Comparison of ENCODE assay signal across 9 mouse cellular contexts in the genomic region with DNA sequence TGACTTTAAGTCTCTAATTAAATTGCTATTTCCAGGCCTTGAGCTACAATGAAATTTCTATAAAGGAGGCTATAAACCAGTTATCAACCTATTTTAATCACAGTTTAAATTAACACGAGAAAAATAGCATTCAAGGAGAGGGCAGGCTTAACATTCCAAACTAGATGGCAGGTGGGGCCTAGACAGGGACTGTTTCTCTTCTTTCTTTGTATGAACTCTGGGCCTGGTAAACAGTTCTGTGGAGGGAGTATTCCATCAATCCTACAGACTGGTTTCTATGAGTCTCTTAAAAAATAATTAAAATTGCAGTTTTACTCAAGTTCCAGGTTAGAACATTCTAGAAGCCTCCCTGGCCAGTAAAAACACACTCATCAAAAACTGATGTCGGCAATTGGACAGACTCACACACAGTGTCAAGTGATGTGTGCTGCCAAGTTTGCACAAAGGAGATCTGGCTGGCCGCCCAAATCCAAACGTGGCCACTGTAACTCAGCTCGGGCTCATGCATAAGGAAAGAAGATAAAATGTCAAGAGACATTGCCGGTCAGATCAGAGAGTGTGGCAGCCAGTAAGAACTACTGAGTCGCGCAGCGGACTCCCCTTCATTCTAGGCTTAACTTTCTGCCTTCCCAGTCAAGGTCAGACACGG.
A peak's percentile ranks its signal among the peaks of the same experiment; 100 is the strongest.
DNase-seq lines count a peak whose midpoint lies in the region; ATAC-seq and TF ChIP-seq lines count a peak whose summit lies in the region.
"Had no signal": no experiment of that assay in that cellular context is flagged by ENCODE, and none has a peak within 500 bp of the region (broad histone marks: within the 10 kb centered on the region; RNA-seq: fewer than 3 reads in every experiment).

No protein-coding gene starts in this region.

- no peak for TF ChIP-seq EP300 in liver, postnatal 0 days (IDR thresholded peaks at IDR 0.05; ENCODE audit: low read depth)
- no peak for TF ChIP-seq EP300 in stomach, postnatal 0 days (optimal IDR thresholded peaks at IDR 0.05)

- no peaks in the 10 kb centered on the region for H3K9me3 ChIP-seq in liver, postnatal 0 days (ENCODE audit: low read length)
- H3K9me3 ChIP-seq in stomach, postnatal 0 days (ENCODE audit: control insufficient read depth, low read length): no peaks in the 10 kb centered on the region
- H3K9me3 ChIP-seq: midbrain, embryonic 12.5 days had no signal

- H3K27ac ChIP-seq in liver, postnatal 0 days (ENCODE audit: low read depth): no peak overlapping the region
- no peak overlapping the region for H3K27ac ChIP-seq in stomach, postnatal 0 days (replicated peaks)
- H3K27ac ChIP-seq: midbrain, embryonic 12.5 days had no signal

- peak; percentile 3 for DNase-seq in liver
- no peak for DNase-seq in liver, postnatal 0 days
- peak; percentile 36 to 39 for DNase-seq in cerebellum, adult 18-20 months
- DNase-seq in heart, adult 8-10 months (ENCODE audit: low spot score): peak; percentile 70
- DNase-seq in lung, adult 18-20 months: peak; percentile 18 to 19
- peak; percentile 18 for DNase-seq in stomach, postnatal 0 days (ENCODE audit: low spot score)
- DNase-seq in layer of hippocampus, adult 11-12 months (ENCODE audit: low spot score): no peak
- no peak for DNase-seq in frontal cortex, postnatal 36 days (ENCODE audit: low spot score in 2 of 2)

- no peaks in the 10 kb centered on the region for H3K4me1 ChIP-seq in liver, postnatal 0 days (ENCODE audit: insufficient read depth)
- H3K4me1 ChIP-seq in stomach, postnatal 0 days (replicated peaks; ENCODE audit: control insufficient read depth, insufficient read depth): no peaks in the 10 kb centered on the region
- H3K4me1 ChIP-seq: midbrain, embryonic 12.5 days had no signal

- no peak for TF ChIP-seq CTCF in liver, postnatal 0 days (IDR thresholded peaks at IDR 0.05; ENCODE audit: low read depth)
- TF ChIP-seq CTCF in stomach, postnatal 0 days (IDR thresholded peaks at IDR 0.05; ENCODE audit: low read depth): no peak

- H3K27me3 ChIP-seq in liver, postnatal 0 days (ENCODE audit: insufficient read depth, low read length): no peaks in the 10 kb centered on the region
- no peaks in the 10 kb centered on the region for H3K27me3 ChIP-seq in stomach, postnatal 0 days (ENCODE audit: control insufficient read depth, insufficient read depth, low read length)
- H3K27me3 ChIP-seq: midbrain, embryonic 12.5 days had no signal

- no peak overlapping the region for H3K4me2 ChIP-seq in liver, postnatal 0 days (ENCODE audit: low read depth, low read length)
- no peak overlapping the region for H3K4me2 ChIP-seq in stomach, postnatal 0 days (replicated peaks; ENCODE audit: low read depth)
- H3K4me2 ChIP-seq: midbrain, embryonic 12.5 days had no signal

- WGBS in liver, postnatal 0 days (ENCODE audit: insufficient replicate concordance): 67% methylated on average over 10 of the region's 10 CpGs
- 46% methylated on average over 10 of the region's 10 CpGs for WGBS in stomach, postnatal 0 days

- no peak overlapping the region for H3K9ac ChIP-seq in liver, postnatal 0 days (replicated peaks)
- H3K9ac ChIP-seq in stomach, postnatal 0 days (ENCODE audit: low read length): no peak overlapping the region
- H3K9ac ChIP-seq: midbrain, embryonic 12.5 days had no signal

- no peaks in the 10 kb centered on the region for H3K36me3 ChIP-seq in liver, postnatal 0 days (replicated peaks; ENCODE audit: insufficient read depth, low read length)
- no peaks in the 10 kb centered on the region for H3K36me3 ChIP-seq in stomach, postnatal 0 days (ENCODE audit: control insufficient read depth, insufficient read depth, low read length)
- H3K36me3 ChIP-seq: midbrain, embryonic 12.5 days had no signal

- ATAC-seq in liver, postnatal 0 days: no peak
- ATAC-seq in stomach, postnatal 0 days (ENCODE audit: low FRiP score, low TSS enrichment): no peak

- no peak overlapping the region for H3K4me3 ChIP-seq in liver, postnatal 0 days (ENCODE audit: low read depth, low read length)
- H3K4me3 ChIP-seq in stomach, postnatal 0 days (ENCODE audit: low read depth, low read length): no peak overlapping the region
- H3K4me3 ChIP-seq: midbrain, embryonic 12.5 days had no signal

Comparison
In these comparisons a context has a peak if more than half of its experiments do, and no peak if none do; other contexts are left out.
1. DNase-seq: peak in liver (single experiment), cerebellum, adult 18-20 months (2 of 2), heart, adult 8-10 months (single experiment), lung, adult 18-20 months (2 of 2) and stomach, postnatal 0 days (single experiment); none in liver, postnatal 0 days (single experiment), layer of hippocampus, adult 11-12 months (single experiment) and frontal cortex, postnatal 36 days (0 of 2).